Mouse (Mus musculus) bone marrow, adult 2 months (tissue): Measurements from ENCODE around the gene Klf3.

ENCODE experiments used
- CTCF ChIP-seq: fragments of 200-500 bp; IDR thresholded peaks from 2 replicates; pipeline ENCODE4 v1.5.1; 2011; ENCODE audit warnings: low read length, control low read depth; ENCODE audit not compliant: control insufficient read depth, insufficient read depth
- POLR2A ChIP-seq: fragments of 200-500 bp; IDR thresholded peaks from 2 replicates; pipeline ENCODE4 v1.6.1; 2011; ENCODE audit warnings: low read depth, mild to moderate bottlenecking, control low read depth, low read length, borderline replicate concordance; ENCODE audit not compliant: control insufficient read depth

DNA sequence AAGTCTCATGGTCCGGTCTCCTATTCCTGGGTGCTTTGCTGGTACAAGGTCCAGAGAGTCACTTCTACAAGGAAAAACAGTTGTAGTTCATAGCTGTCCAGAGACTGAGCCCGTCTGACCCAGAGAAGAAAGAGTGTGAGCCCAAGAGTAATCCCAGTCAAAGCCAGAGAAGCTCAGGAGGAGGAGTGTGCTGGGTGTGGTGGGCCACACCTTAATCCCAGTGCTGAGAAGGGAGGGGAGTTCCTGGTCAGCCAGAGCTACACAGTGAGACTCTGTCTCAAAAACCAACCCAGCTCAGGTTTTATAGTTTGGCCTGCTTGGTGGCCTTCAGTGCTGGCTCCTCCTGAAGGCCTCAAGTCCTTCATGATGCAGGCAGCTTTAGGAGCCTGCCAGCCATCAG lies 18.1 kb downstream of the Klf3 start:
- TF ChIP-seq CTCF (no peak), POLR2A (no peak)
